Mouse (Mus musculus): ENCODE data around the gene A4galt. TPM values are rescaled to one million over a fixed set of nuclear protein-coding genes. Genes with fewer than 3 reads are reported as not detected.
A peak's percentile ranks its signal among the peaks of the same experiment; 100 is the strongest.

A4galt gene
- polyA plus RNA-seq (2012), result not detected in 2 replicates

- H3K9me3 ChIP-seq (ENCODE audit: control insufficient read depth, low read length), result peaks cover 11% of the 10 kb centered on the region
- H3K4me3 ChIP-seq (replicated peaks), result peak within 1 kb of the TSS; percentile 26
- H3K36me3 ChIP-seq (ENCODE audit: control insufficient read depth), result no peaks in the 10 kb centered on the region
- TF ChIP-seq TAL1 (IDR thresholded peaks at IDR 0.05; ENCODE audit: low read length) (no peak), GATA1 (IDR thresholded peaks at IDR 0.05; ENCODE audit: low read length) (no peak)
- peaks cover 9% of the 10 kb centered on the region for H3K4me1 ChIP-seq (ENCODE audit: control insufficient read depth)
- H3K27me3 ChIP-seq (ENCODE audit: control insufficient read depth), result peaks cover 58% of the 10 kb centered on the region
Observed at GRCm38 (mm10) chr15:83251176-83252004, at the start of gene A4galt. Gene A4galt (minus strand): TSS chr15:83251774.

GRCm38 (mm10) chr15:83299916-83300582 is 48.5 kb upstream of the A4galt start:
- Histone ChIP-seq H3K27me3 (ENCODE audit: control insufficient read depth) (no peaks in the 10 kb centered on the region), H3K4me1 (ENCODE audit: control insufficient read depth) (peaks cover 32% of the 10 kb centered on the region), H3K4me3 (replicated peaks) (no peak overlapping the region), H3K36me3 (ENCODE audit: control insufficient read depth) (peaks cover 52% of the 10 kb centered on the region), H3K9me3 (ENCODE audit: control insufficient read depth, low read length) (no peaks in the 10 kb centered on the region)
- TF ChIP-seq GATA1 (IDR thresholded peaks at IDR 0.05; ENCODE audit: low read length), result peak; percentile 31; the same call in 1 of the 2 replicates
- no peak for TF ChIP-seq TAL1 (IDR thresholded peaks at IDR 0.05; ENCODE audit: low read length)

DNA sequence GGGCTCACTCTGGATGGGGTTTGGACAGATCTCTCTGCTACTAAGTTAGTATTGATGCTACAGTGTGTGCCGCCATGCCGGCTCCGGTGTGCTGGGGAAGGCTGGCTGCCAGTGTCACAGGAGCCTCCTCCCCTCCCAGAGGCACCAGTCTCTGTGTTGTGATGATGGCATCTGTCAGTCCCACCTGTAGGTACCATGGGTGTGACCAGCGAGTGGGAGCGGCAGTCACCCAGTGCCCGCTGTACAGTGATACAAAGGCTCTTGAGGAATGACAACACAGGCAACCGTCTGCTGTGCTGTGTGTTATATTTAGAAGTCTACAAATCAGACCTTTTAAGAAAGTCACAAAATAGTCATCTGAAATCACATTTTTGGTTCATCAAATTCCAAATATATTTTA is 47.9 kb upstream of the A4galt start:
- Histone ChIP-seq H3K27me3 (ENCODE audit: control insufficient read depth) (no peaks in the 10 kb centered on the region), H3K4me3 (replicated peaks) (no peak overlapping the region), H3K4me1 (ENCODE audit: control insufficient read depth) (peaks cover 26% of the 10 kb centered on the region), H3K36me3 (ENCODE audit: control insufficient read depth) (peaks cover 46% of the 10 kb centered on the region), H3K9me3 (ENCODE audit: control insufficient read depth, low read length) (no peaks in the 10 kb centered on the region)
- TF ChIP-seq GATA1 (IDR thresholded peaks at IDR 0.05; ENCODE audit: low read length) (no peak), TAL1 (IDR thresholded peaks at IDR 0.05; ENCODE audit: low read length) (no peak)

DNA sequence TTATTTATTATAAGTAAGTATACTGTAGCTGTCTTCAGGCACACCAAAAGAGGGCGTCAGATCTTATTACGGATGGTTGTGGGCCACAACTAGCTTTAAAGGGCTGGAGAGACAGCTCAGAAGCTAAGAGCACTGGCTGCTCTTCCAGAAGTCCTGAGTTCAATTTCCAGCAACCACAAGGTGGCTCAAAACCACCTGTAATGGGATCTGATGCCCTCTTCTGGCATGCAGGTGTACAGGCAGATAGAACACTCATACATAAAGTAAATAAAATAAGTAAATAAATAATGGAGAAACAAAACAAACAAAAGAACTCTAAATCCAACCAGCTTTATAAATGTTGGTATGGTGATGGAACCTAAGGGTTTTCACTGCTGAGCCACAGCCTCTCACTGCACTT is 47.2 kb upstream of the A4galt start:
- peaks cover 41% of the 10 kb centered on the region for H3K36me3 ChIP-seq (ENCODE audit: control insufficient read depth)
- H3K4me1 ChIP-seq (ENCODE audit: control insufficient read depth), result peaks cover 22% of the 10 kb centered on the region
- no peaks in the 10 kb centered on the region for H3K27me3 ChIP-seq (ENCODE audit: control insufficient read depth)
- no peak overlapping the region for H3K4me3 ChIP-seq (replicated peaks)
- TF ChIP-seq TAL1 (IDR thresholded peaks at IDR 0.05; ENCODE audit: low read length), result no peak
- no peak for TF ChIP-seq GATA1 (IDR thresholded peaks at IDR 0.05; ENCODE audit: low read length)
- H3K9me3 ChIP-seq (ENCODE audit: control insufficient read depth, low read length), result no peaks in the 10 kb centered on the region

DNA sequence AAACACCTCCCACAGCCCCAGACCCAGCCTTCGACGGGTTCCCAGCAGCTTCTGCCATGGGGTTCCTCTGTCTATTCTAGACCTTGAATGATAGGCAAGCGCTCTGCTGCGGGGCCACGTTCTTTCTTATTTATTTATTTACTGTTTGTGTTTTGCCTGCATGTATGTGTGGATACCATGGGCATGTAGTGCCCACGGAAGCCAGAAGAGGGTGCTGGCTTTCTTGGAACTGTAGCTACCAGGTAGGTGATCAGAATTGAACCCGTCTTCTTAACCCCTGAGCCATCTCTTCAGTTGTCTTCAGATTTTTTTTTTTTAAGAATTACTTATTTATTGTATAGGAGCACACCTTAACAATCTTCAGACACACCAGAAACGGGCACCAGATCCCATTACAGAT is 46.7 kb upstream of the A4galt start:
- Histone ChIP-seq H3K9me3 (ENCODE audit: control insufficient read depth, low read length) (no peaks in the 10 kb centered on the region), H3K4me1 (ENCODE audit: control insufficient read depth) (peaks cover 22% of the 10 kb centered on the region), H3K27me3 (ENCODE audit: control insufficient read depth) (no peaks in the 10 kb centered on the region), H3K36me3 (ENCODE audit: control insufficient read depth) (peaks cover 40% of the 10 kb centered on the region), H3K4me3 (replicated peaks) (no peak overlapping the region)
- TF ChIP-seq TAL1 (IDR thresholded peaks at IDR 0.05; ENCODE audit: low read length), result no peak
- TF ChIP-seq GATA1 (IDR thresholded peaks at IDR 0.05; ENCODE audit: low read length), result no peak

GRCm38 (mm10) chr15:83296771-83297311 is 45.3 kb upstream of the A4galt start:
- peaks cover 30% of the 10 kb centered on the region for H3K36me3 ChIP-seq (ENCODE audit: control insufficient read depth)
- no peaks in the 10 kb centered on the region for H3K9me3 ChIP-seq (ENCODE audit: control insufficient read depth, low read length)
- no peak overlapping the region for H3K4me3 ChIP-seq (replicated peaks)
- H3K27me3 ChIP-seq (ENCODE audit: control insufficient read depth), result no peaks in the 10 kb centered on the region
- TF ChIP-seq GATA1 (IDR thresholded peaks at IDR 0.05; ENCODE audit: low read length) (no peak), TAL1 (IDR thresholded peaks at IDR 0.05; ENCODE audit: low read length) (no peak)
- peaks cover 26% of the 10 kb centered on the region for H3K4me1 ChIP-seq (ENCODE audit: control insufficient read depth)

GRCm38 (mm10) chr15:83296050-83296449 is 44.5 kb upstream of the A4galt start:
- Histone ChIP-seq H3K4me1 (ENCODE audit: control insufficient read depth) (peaks cover 25% of the 10 kb centered on the region), H3K36me3 (ENCODE audit: control insufficient read depth) (peaks cover 26% of the 10 kb centered on the region), H3K4me3 (replicated peaks) (no peak overlapping the region)

GRCm38 (mm10) chr15:83294954-83295353 is 43.4 kb upstream of the A4galt start:
- Histone ChIP-seq H3K36me3 (ENCODE audit: control insufficient read depth) (peaks cover 15% of the 10 kb centered on the region), H3K4me3 (replicated peaks) (no peak overlapping the region), H3K9me3 (ENCODE audit: control insufficient read depth, low read length) (no peaks in the 10 kb centered on the region), H3K27me3 (ENCODE audit: control insufficient read depth) (no peaks in the 10 kb centered on the region), H3K4me1 (ENCODE audit: control insufficient read depth) (peaks cover 14% of the 10 kb centered on the region)
- no peak for TF ChIP-seq GATA1 (IDR thresholded peaks at IDR 0.05; ENCODE audit: low read length)
- TF ChIP-seq TAL1 (IDR thresholded peaks at IDR 0.05; ENCODE audit: low read length), result no peak

More at GRCm38 (mm10) chr15:83296050-83296449, 44.5 kb upstream of the A4galt start:
- no peak for TF ChIP-seq TAL1 (IDR thresholded peaks at IDR 0.05; ENCODE audit: low read length)
- TF ChIP-seq GATA1 (IDR thresholded peaks at IDR 0.05; ENCODE audit: low read length), result no peak
- Histone ChIP-seq H3K27me3 (ENCODE audit: control insufficient read depth) (no peaks in the 10 kb centered on the region), H3K9me3 (ENCODE audit: control insufficient read depth, low read length) (no peaks in the 10 kb centered on the region)

Measured in erythroblast, embryonic 14.5 days (primary cell).